Mouse (Mus musculus) mouse embryonic stem cell (cell line): ENCODE results near the gene Hoxa6.

Experiments used
- in situ Hi-C, 2 experiments: fragments of 300-500 bp; cut with MboI; formaldehyde crosslinking; loops; 1 replicate in 1 of 2; 3 replicates in 1 of 2; pipeline ENCODE4 v1.14.3; 2019 to 2020; ENCODE audit warnings: low sequenced_read_pairs in 2 of 2, low pct_unique_long_range_greater_than_20kb in 1 of 2, mixed read lengths in 1 of 2; ENCODE audit not compliant: unreplicated experiment in 1 of 2

The Hoxa6 gene

DNA sequence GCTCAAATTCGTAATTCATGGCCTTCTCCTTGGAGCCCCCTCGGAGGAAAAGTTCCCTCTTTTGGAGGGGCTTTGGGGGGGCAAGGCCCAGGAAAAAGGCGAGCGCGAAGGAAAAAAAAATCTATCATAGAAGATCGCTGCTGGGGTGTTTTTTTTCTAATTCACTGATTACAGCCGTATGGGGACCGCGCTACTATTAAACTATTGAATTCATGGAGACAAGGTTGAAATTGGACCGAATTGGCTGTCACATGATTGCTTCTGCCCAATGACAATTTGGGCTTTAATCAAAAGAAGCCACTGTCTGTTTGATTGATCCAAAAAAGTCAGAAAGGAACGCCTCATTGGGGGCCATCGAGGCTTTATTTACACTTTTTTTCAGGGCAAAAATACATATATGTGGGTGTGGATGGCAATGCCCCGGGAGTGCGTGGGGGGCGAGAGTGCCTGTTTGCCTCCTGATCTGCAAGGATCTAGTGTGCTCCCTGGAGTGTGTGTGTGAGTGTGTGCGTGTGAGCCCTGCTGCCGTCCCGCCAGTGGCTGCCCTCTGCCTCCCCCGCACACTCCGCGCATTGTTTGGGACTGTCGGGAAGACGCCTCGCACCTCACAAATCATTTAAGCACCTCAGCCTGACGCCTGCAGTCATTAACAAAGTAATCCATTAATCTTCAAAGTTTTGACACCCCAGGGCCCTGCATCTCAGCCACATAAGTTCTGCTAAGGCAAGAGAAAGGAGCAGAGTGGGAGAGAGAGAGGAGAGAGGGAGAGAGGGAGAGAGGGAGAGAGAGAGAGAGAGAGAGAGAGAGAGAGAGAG is 43.7 kb downstream of the Hoxa6 start, which contains the start of gene Hoxa2:
TSS of gene Hoxa2 (minus strand) at position 206 of the 815 bp plus-strand sequence.
- in situ Hi-C loops: loop anchor here in 1 of 2 experiments (5.0 kb wide), 1 partner anchor 82 kb away; the partner anchor contains the start of gene Hoxa11

DNA sequence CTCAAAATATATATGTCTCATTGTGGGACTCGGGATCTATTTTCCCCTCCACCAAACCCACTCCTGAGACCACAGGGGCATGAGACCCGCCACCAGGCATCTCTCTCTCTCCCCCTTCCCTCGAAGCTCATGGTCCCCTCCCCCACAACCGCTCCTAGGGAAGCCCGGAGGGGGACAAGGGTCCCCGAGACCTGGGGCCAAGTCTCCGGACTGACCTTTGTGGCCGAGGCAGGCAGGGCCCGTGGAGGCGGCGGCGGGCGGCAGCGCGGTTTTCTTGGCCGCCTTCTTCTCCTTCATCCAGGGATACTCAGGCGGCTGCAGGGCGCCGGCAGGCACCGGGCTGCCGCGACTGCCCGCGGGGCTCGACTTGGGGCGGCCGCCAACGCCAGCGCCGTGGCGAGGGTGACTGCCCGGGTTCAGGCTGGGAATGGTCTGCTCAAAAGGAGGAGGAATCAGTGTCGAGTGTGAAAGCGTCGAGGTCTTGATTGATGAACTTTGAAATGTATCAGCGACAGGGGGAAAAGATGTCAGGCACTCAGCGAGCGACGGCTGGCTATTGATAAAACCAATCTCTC is 44.4 kb downstream of the Hoxa6 start:
- in situ Hi-C loops: no loop called here

DNA sequence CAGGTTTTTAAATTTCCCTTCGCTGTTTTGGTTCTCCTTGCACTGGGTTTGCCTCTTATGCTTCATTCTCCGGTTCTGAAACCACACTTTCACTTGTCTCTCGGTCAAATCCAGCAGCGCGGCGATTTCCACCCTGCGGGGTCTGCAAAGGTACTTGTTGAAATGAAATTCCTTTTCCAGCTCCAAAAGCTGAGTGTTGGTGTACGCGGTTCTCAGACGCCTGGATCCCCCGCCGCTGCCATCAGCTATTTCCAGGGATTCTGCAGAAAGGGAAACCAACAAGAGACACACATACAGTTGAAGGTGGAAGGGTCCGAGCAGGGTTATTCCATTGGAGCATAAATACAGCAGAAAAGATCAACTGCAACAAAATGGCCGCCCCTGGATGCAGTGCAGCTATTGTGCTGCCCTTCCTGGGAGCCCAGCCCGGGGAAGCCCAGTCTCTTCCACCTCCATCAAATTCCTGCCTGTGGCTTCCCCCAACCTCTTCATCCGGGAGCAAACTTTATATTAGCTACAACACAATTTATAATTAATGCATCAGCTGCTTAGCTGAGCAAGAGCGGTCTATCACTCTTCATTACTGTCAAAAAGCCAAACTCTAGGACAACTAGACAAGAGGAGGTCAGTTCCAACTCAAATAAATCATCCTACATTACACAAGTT is 45.0 kb downstream of the Hoxa6 start:
- in situ Hi-C loops: no loop called here

DNA sequence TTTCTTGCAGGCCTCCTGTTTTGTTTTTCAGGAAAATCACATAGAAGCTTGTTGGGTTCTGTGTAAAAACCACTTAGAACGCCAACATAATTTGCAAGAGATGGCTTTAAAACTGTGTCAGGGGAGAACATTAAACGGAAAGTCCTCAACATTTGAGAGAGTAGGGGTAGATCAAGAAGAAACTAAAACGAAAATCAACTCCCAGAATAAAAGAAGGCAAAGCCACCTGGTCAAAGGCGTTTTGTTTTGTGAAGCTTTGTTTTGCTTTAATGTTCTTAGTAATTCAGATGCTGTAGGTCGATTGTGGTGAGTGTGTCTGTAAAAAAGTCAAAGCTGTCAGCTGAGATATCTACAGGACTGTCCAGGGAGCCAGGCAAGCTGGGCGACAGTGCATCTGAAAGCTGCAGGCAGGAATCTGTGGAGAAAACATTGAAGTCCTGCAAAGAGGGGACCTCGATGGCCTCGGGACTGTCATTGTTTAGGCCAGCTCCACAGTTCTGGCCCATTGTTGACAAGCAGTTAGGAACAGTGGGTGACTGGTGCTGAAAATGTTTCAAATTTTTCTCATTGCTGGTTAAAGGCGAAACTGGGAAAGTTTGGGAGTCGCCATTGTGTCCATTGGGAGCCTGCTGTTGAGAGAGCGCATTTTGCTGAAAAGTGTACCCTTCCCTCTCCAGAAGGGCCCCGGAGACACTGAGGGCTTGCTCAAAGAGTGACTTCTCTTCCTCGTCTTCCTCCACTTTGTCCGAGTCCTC is 45.7 kb downstream of the Hoxa6 start:
- in situ Hi-C loops: no loop called here

DNA sequence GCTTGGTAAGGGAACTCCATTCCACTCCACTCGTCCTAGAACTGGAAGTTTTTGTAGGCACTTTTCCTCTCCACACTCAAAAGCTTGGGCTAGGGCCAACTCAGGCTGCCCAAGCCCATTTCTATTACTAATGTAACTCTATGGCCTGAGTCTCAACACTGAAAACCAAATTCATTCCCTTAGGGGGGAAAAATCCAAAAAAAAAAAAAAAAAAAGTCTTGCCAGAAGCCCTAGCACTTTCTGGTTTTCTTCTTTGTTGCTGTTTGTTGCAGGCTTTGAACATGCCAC is 46.5 kb downstream of the Hoxa6 start:
- in situ Hi-C loops: no loop called here

DNA sequence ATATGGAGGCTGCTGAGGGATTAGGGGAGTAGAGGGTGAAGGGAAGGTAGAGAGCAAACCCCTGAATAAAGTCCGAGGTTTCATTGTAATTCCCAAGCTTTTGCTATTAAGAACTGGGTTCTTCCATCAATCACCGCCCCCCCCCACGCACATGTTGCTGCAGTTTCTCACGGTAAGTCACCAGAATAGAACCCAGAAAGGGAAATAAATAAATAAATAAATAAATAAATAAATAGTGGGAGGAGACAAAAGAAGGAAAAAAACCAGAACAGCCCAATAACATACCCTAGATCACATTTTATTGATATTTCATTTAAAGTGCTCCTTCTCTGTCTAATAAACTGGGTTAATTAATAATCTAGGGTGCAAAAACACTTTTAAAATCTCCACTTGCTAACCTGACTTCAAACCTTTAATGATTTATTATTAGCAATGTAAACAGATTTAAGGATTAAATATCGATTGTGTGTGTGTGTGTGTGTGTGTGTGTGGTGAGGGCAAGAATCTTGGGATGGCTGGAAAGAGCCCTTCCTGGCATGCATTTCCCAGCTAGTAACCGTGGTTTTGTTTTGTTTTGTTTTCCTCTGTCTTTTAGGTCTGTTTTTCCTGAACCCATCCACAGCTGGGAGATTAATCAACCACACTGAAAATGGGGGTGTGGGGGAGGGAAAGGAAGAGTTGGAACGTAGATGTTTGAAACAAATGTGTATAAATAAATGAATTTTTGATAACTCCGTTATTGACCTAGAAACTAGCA is 47.0 kb downstream of the Hoxa6 start:
- in situ Hi-C loops: no loop called here

DNA sequence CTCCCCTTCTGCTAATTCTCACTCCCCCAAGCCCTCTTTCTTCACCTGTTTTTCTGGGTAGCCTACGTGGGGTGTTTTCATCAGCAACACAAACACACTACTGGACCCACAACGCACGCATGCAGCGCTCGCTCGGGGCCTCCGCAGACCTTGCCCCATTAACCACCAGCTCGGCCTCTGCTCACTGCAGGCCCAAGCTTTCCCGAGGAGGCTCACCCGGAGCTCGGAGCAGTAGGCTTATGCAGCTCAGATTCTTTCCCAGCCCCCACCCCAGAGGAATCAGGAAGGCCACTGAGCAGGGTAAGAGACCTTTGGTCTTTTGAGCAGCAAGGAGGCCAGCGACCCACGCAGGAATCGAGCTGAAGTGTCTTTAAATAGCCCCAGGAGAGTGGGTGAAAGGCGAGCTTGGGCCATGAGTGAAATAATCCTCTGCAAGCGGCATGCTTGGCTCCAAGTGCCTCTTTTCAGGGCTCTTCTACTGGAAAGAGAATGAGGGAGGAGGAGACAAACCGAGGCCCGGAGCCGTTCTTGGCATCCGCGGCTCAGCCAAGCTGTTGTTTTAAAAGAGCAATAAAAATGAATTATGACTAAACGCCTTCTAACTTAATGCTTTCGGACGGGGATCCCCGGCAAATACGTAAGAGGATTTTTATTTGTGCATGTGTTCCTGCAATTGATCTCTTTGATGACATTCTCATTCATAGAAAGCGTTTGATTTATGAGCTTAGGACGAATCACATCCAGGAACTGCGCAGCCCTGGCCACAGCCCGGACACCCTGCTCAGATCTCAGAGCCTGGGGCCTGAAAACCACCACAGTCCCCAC is 47.8 kb downstream of the Hoxa6 start:
- in situ Hi-C loops: no loop called here

DNA sequence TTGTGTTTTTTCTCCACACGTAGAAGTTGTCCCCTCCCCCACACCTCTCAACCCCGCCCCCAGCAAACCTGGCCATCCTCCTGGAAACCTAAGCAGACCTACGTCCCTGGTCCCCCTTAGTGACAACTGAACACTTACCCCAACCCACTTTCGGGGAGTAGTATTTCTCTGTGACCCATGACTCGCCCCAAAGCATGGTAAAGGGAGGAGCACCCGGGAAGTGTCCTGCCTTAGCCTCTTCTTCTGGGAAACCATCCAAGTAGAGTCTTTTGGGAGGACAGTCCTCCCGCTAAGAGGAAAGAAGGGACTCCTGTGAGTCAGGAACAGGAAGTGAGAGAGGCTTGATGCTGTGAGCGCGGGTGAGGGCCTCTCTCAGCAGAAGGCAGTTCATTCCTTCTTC is 48.5 kb downstream of the Hoxa6 start:
- in situ Hi-C loops: no loop called here

DNA sequence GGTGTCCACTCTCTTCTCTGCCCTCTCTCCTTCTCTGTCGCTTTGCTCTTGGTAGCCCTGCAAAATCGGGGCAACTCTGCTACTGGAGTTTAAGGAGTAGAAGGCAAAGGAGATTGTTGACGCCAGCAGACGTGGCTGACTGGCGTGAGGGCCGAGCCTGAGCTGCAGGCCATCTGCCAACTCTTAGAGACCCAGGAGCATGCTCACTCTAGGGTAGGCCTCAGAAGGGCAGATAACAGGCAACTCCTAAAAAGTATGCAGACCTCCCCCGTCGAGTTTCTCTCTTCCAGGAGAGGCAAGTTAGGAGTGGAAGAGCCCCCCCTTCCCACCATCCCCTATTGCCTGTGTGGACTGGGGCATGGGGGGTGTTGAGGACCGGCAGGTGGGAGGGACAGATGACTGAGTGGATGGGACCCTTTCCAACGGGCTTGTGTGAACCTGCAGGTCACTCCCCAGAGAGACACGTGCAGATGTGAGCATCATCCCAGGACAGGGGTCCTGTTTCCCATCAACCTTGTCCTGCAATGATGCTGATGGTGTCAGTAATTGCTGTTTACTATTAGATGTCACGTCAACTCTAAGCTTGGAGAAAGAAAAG is 49.3 kb downstream of the Hoxa6 start:
- in situ Hi-C loops: no loop called here

DNA sequence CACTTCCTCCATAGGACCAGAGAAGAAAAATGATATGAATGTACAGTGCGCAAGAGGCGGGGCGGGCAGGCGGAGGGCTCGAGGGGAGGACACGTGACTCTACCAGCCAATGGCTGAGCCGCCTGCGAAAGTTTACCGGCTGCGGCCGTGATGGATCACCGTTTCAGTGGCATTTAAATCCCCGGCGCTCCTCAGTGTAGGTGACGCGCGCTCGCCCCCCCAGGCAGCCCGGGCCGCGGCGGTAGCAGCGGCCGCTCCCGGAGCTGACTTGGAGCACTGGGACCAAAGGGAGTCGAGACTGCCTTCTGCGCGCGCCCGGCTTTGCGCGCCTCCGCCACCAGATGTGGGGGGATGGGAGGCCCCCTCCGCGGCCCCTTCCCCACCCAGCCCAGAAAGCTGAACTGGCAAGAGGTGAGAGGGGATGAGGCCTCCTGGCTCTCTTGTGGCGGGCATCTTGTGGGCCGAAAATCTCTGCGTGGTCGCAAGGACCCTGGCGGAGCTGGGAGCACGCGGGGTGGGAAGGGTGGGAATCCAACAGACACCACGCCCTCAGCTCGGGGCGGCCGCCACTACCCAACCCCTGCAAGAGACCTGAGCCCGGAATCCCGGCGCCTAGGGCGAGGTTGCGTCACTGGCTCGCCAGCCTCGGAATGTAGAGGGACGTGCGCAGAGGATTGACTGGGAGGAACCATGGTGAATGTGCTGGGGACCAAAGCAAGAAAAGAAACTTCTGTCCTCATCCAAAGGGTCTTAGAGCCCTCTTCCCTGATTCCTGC is 50.1 kb downstream of the Hoxa6 start, which contains the start of gene Hoxa1:
TSS of gene Hoxa1 (minus strand) at position 42 of the 776 bp plus-strand sequence.
- in situ Hi-C loops: no loop called here

DNA sequence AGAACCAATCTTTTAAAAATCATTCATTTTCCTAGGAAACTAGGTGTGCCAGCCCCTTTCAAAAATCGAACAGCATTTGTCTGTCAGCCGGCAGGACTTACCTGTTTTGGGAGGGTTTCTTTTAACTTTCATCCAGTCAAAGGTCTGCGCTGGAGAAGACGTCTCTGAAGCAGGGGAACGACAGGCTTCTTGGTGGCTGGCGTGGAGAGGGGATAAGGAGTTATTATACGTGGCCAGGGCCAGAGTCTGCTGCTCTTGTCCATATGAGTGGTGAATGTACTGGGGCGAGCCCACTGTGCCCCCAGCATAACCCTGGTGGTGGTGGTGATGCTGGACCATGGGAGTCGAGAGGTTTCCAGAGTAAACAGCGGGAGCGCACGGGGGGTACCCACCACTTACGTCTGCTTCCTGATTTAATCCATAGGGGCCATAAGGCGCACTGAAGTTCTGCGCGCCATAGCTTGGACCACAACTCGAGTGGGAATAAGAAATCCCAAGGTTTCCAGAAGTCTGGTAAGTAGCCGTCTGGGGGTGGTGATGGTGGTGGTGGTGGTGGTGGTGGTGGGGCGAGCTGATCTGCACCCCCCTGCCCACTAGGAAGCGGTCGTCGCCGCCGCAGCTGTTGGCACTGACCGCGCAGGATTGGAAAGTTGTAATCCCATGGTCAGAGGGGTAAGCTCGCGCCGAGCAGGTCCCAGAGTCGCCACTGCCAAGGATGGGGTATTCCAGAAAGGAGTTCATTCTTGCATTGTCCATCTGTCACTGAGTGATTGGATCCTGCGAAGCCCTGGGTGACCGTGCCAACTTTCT is 50.9 kb downstream of the Hoxa6 start:
- in situ Hi-C loops: no loop called here

DNA sequence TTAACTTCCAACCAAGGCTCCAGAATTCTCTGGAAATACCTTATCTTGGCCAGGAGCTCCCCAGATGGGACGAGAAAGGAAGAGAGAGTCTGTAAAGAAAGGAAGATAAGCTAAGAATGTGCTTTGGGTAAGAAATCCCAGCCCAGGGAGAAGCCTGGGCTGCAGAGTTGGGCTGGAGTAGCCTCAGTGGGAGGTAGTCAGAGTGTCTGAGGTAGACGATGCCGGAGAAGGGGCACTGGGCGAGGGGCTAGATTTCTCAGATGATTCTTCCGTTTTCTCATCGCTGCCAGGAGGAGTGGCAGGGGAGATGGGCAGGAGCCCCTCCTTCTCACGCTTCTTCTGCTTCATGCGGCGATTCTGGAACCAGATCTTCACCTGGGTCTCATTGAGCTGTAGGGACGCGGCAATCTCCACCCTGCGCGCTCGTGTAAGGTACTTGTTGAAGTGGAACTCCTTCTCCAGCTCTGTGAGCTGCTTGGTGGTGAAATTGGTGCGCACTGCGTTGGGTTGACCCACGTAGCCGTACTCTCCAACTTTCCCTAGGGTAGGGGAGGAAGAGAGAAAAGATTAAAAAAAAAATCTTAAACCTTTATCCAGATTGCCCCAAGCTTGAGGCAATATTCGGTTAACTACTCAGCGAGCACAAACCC is 51.8 kb downstream of the Hoxa6 start:
- in situ Hi-C loops: no loop called here
